Mouse (Mus musculus): ENCODE data around the gene Cmtm6.

- TF ChIP-seq GATA1 (IDR thresholded peaks at IDR 0.05; ENCODE audit: borderline replicate concordance, low read length) (no peak), FLI1 (IDR thresholded peaks at IDR 0.05; ENCODE audit: low read length) (no peak)
These were observed 46.5 kb downstream of the Cmtm6 start for GRCm38 (mm10) chr9:114777178-114778046.

Measured in megakaryocyte, embryonic 14.5 days (primary cell).